Mouse (Mus musculus) intestine, postnatal 0 days (tissue): ENCODE data around the gene Tnfaip1. TPM values are rescaled to one million over a fixed set of nuclear protein-coding genes. Genes with fewer than 3 reads are reported as not detected.

Experiments used
- ATAC-seq: fragments of 200-750 bp; cut with Nextera tagmentation; 2 replicates; pipeline ENCODE4 v1.8.0; 2017; ENCODE audit warnings: mild to moderate bottlenecking, moderate TSS enrichment, moderate library complexity
- H3K27ac ChIP-seq: fragments of 300-500 bp; sonication (generic); 2 replicates; pipeline ENCODE4 v1.5.1; 2014; ENCODE audit warnings: mild to moderate bottlenecking, low read depth, low read length, moderate library complexity
- H3K27me3 ChIP-seq: fragments of 300-500 bp; sonication (generic); replicated peaks from 2 replicates; pipeline ENCODE4 v1.6.1; 2014; ENCODE audit warnings: low read length, mixed read lengths; ENCODE audit not compliant: control insufficient read depth, insufficient read depth
- H3K36me3 ChIP-seq: fragments of 300-500 bp; sonication (generic); 2 replicates; pipeline ENCODE4 v1.6.1; 2014; ENCODE audit warnings: mild to moderate bottlenecking, moderate library complexity; ENCODE audit not compliant: control insufficient read depth, insufficient read depth
- H3K4me1 ChIP-seq: fragments of 300-500 bp; sonication (generic); replicated peaks from 2 replicates; pipeline ENCODE4 v1.6.1; 2014; ENCODE audit warnings: antibody characterized with exemption, low read length, mixed read lengths; ENCODE audit not compliant: control insufficient read depth, insufficient read depth
- H3K4me2 ChIP-seq: fragments of 300-500 bp; sonication (generic); replicated peaks from 2 replicates; pipeline ENCODE4 v1.6.1; 2014; ENCODE audit warnings: low read depth, mild to moderate bottlenecking, moderate library complexity
- H3K4me3 ChIP-seq: fragments of 300-500 bp; sonication (generic); 2 replicates; pipeline ENCODE4 v1.5.1; 2014; ENCODE audit warnings: low read depth, low read length
- H3K9ac ChIP-seq: fragments of 300-500 bp; sonication (generic); 2 replicates; pipeline ENCODE4 v1.6.1; 2014; ENCODE audit warnings: mild to moderate bottlenecking, low read depth, low read length
- H3K9me3 ChIP-seq: fragments of 300-500 bp; sonication (generic); 2 replicates; pipeline ENCODE4 v1.6.1; 2016; ENCODE audit warnings: mixed run types; ENCODE audit not compliant: control insufficient read depth
- CTCF ChIP-seq: sonication (generic); IDR thresholded peaks from 2 replicates; pipeline ENCODE4 v1.5.1; 2016; ENCODE audit warnings: low read depth, mild to moderate bottlenecking, control low read depth, antibody characterized with exemption, moderate library complexity
- WGBS: fragments of 180-500 bp; shearing (Covaris S2); extraction: QIAGEN DNeasy Blood & Tissue Kit; methylation state at CpG from one replicate; pipeline ENCODE4 v1.1.7; 2014; 5-methylcytosine and 5-hydroxymethylcytosine counted together
- polyA plus RNA-seq: library from polyadenylated mRNA; unstranded; fragments of >200 nt; fragmentation: Nextera tagmentation; extraction: Ambion mirVana; gene quantifications from 2 replicates; pipeline ENCODE4 v1.2.1, GENCODE M21; 2015

Tnfaip1 gene
- polyA plus RNA-seq, 1 experiment from 2014 or later, result 64.7 TPM

- Histone ChIP-seq H3K9me3 (no peaks in the 10 kb centered on the region), H3K4me1 (no peaks in the 10 kb centered on the region), H3K4me3 (no peak overlapping the region), H3K4me2 (no peak overlapping the region), H3K36me3 (peaks cover 39% of the 10 kb centered on the region; the same call in 1 of the 2 replicates), H3K27me3 (no peaks in the 10 kb centered on the region), H3K27ac (no peak overlapping the region), H3K9ac (no peak overlapping the region)
- TF ChIP-seq CTCF, result no peak
- no peak for ATAC-seq
- 84% methylated on average over 3 of the region's 3 CpGs for WGBS
Measured at GRCm38 (mm10) chr11:78505430-78505829, 30.7 kb downstream of the Tnfaip1 start.

- no peak within 1 kb of the TSS for H3K27ac ChIP-seq
- H3K27me3 ChIP-seq, result peaks cover 10% of the 10 kb centered on the region
- no peak within 1 kb of the TSS for H3K9ac ChIP-seq
- H3K36me3 ChIP-seq, result peaks cover 27% of the 10 kb centered on the region; the same call in 1 of the 2 replicates
- WGBS, result 73% methylated on average over 7 of the region's 7 CpGs
- H3K9me3 ChIP-seq, result no peaks in the 10 kb centered on the region
- H3K4me2 ChIP-seq, result no peak within 1 kb of the TSS
- no peak for ATAC-seq
- no peaks in the 10 kb centered on the region for H3K4me1 ChIP-seq
- H3K4me3 ChIP-seq, result no peak within 1 kb of the TSS
- TF ChIP-seq CTCF, result no peak
Measured at GRCm38 (mm10) chr11:78502909-78503650, 33.1 kb downstream of the Tnfaip1 start, which contains the start of gene Sebox. Gene Sebox (plus strand): TSS chr11:78503447.

- Histone ChIP-seq H3K36me3 (peaks cover 12% of the 10 kb centered on the region; the same call in 1 of the 2 replicates), H3K27me3 (peaks cover 23% of the 10 kb centered on the region), H3K4me1 (no peaks in the 10 kb centered on the region; the same call in 1 of the 2 replicates), H3K9ac (no peak overlapping the region), H3K4me2 (no peak overlapping the region), H3K4me3 (no peak overlapping the region), H3K27ac (no peak overlapping the region), H3K9me3 (no peaks in the 10 kb centered on the region)
- 64% methylated on average over 20 of the region's 20 CpGs for WGBS
- ATAC-seq, result no peak
- TF ChIP-seq CTCF, result no peak
Measured at GRCm38 (mm10) chr11:78501529-78501928, 34.6 kb downstream of the Tnfaip1 start.

- no peak for ATAC-seq
- H3K4me2 ChIP-seq, result no peak overlapping the region
- no peak overlapping the region for H3K9ac ChIP-seq
- H3K27ac ChIP-seq, result no peak overlapping the region
- no peaks in the 10 kb centered on the region for H3K9me3 ChIP-seq
- H3K4me1 ChIP-seq, result no peaks in the 10 kb centered on the region; the same call in 1 of the 2 replicates
- no peak overlapping the region for H3K4me3 ChIP-seq
- no peak for TF ChIP-seq CTCF
- H3K36me3 ChIP-seq, result 0 out of 2 replicates have a peak, but pooled peaks cover 4% of the 10 kb centered on the region
- H3K27me3 ChIP-seq, result peaks cover 31% of the 10 kb centered on the region
- 40% methylated on average over 9 of the region's 9 CpGs for WGBS
Measured at GRCm38 (mm10) chr11:78500623-78501202, 35.4 kb downstream of the Tnfaip1 start.

GRCm38 (mm10) chr11:78499543-78499942 lies 36.6 kb downstream of the Tnfaip1 start:
- 55% methylated on average over 16 of the region's 16 CpGs for WGBS

GRCm38 (mm10) chr11:78499004-78499403 lies 37.1 kb downstream of the Tnfaip1 start, which contains the start of gene Vtn:
Gene Vtn (plus strand): TSS chr11:78499091.
- no peak for ATAC-seq
- Histone ChIP-seq H3K36me3 (no peaks in the 10 kb centered on the region), H3K9me3 (no peaks in the 10 kb centered on the region), H3K9ac (no peak within 1 kb of the TSS; the same call in 1 of the 2 replicates), H3K4me3 (peak within 1 kb of the TSS; percentile 35), H3K27ac (no peak within 1 kb of the TSS), H3K4me1 (no peaks in the 10 kb centered on the region; the same call in 1 of the 2 replicates), H3K4me2 (peak within 1 kb of the TSS; percentile 68), H3K27me3 (peaks cover 47% of the 10 kb centered on the region)
- no peak for TF ChIP-seq CTCF
- WGBS, result 64% methylated on average over 7 of the region's 7 CpGs

More at GRCm38 (mm10) chr11:78499543-78499942, 36.6 kb downstream of the Tnfaip1 start:
- no peak overlapping the region for H3K27ac ChIP-seq
- no peaks in the 10 kb centered on the region; the same call in 1 of the 2 replicates for H3K4me1 ChIP-seq
- H3K9ac ChIP-seq, result no peak overlapping the region
- H3K9me3 ChIP-seq, result no peaks in the 10 kb centered on the region
- H3K27me3 ChIP-seq, result peaks cover 43% of the 10 kb centered on the region
- H3K4me3 ChIP-seq, result no peak overlapping the region
- no peak for TF ChIP-seq CTCF
- H3K4me2 ChIP-seq, result no peak overlapping the region
- no peak for ATAC-seq
- H3K36me3 ChIP-seq, result no peaks in the 10 kb centered on the region
